Mouse (Mus musculus) stomach, embryonic 16.5 days (tissue): ENCODE results near the gene Pde4c. TPM values are rescaled to one million over a fixed set of nuclear protein-coding genes. Genes with fewer than 3 reads are reported as not detected.

Experiments
- ATAC-seq: fragments of 200-750 bp; cut with Nextera tagmentation; 2 replicates; pipeline ENCODE4 v1.8.0; 2017; ENCODE audit warnings: moderate number of reproducible peaks, moderate TSS enrichment; ENCODE audit not compliant: insufficient read depth, low FRiP score
- H3K27ac ChIP-seq: fragments of 300-500 bp; sonication (generic); 2 replicates; pipeline ENCODE4 v1.5.1; 2014; ENCODE audit warnings: low read length
- H3K27me3 ChIP-seq: fragments of 300-500 bp; sonication (generic); 2 replicates; pipeline ENCODE4 v1.6.1; 2014; ENCODE audit warnings: low read length, control low read depth, mixed read lengths; ENCODE audit not compliant: control insufficient read depth, insufficient read depth
- H3K36me3 ChIP-seq: fragments of 300-500 bp; sonication (generic); 2 replicates; pipeline ENCODE4 v1.6.1; 2014; ENCODE audit warnings: low read length; ENCODE audit not compliant: control insufficient read depth, insufficient read depth
- H3K4me1 ChIP-seq: fragments of 300-500 bp; sonication (generic); 2 replicates; pipeline ENCODE4 v1.6.1; 2014; ENCODE audit warnings: low read length, control low read depth, mixed read lengths; ENCODE audit not compliant: control insufficient read depth, insufficient read depth
- H3K4me2 ChIP-seq: fragments of 300-500 bp; sonication (generic); 2 replicates; pipeline ENCODE4 v1.6.1; 2014; ENCODE audit warnings: low read depth, low read length, mixed read lengths
- H3K4me3 ChIP-seq: fragments of 300-500 bp; sonication (generic); replicated peaks from 2 replicates; pipeline ENCODE4 v1.5.1; 2014; ENCODE audit warnings: mild to moderate bottlenecking, low read length
- H3K9ac ChIP-seq: fragments of 300-500 bp; sonication (generic); 2 replicates; pipeline ENCODE4 v1.6.1; 2014; ENCODE audit warnings: low read length
- H3K9me3 ChIP-seq: fragments of 300-500 bp; sonication (generic); replicated peaks from 2 replicates; pipeline ENCODE4 v1.6.1; 2016; ENCODE audit warnings: low read length, control low read depth; ENCODE audit not compliant: control insufficient read depth
- WGBS: fragments of 180-500 bp; shearing (Covaris S2); extraction: QIAGEN DNeasy Blood & Tissue Kit; methylation state at CpG from one replicate; pipeline ENCODE4 v1.1.7; 2014; 5-methylcytosine and 5-hydroxymethylcytosine counted together
- polyA plus RNA-seq: library from polyadenylated mRNA; unstranded; fragments of >200 nt; fragmentation: Nextera tagmentation; extraction: Ambion mirVana; gene quantifications from 2 replicates; pipeline ENCODE4 v1.2.1, GENCODE M21; 2015

Pde4c gene
- polyA plus RNA-seq, 1 experiment from 2014 or later: 0.23 TPM

DNA sequence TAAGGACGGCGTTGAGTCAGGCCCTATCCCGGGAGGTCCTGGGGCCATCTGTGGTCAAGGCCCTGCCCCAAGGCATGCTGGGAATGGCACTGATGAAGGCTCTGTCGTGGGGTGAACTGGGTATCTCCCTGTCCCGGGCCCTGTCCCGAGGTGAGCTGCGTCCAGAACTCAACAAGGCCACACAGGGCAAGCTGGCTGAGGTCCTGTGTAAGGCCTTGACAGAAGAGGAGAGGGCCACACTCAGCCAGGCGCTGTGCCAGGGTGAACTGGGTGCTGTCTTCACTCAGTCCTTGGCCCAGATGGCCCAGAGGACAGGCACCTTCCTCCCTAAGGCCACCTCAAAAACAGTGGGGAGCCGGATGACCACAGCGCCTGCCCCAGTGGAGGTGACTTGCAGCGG is 12.5 kb upstream of the Pde4c start:
- Histone ChIP-seq H3K36me3 (no peaks in the 10 kb centered on the region), H3K4me3 (no peak overlapping the region), H3K9me3 (no peaks in the 10 kb centered on the region), H3K9ac (no peak overlapping the region), H3K27ac (no peak overlapping the region), H3K27me3 (no peaks in the 10 kb centered on the region), H3K4me2 (no peak overlapping the region), H3K4me1 (no peaks in the 10 kb centered on the region)
- no peak for ATAC-seq
- WGBS: 81% methylated on average over 11 of the region's 11 CpGs

GRCm38 (mm10) chr8:70713991-70714390 is 9.5 kb upstream of the Pde4c start:
- Histone ChIP-seq H3K4me3 (no peak overlapping the region), H3K27me3 (no peaks in the 10 kb centered on the region), H3K9me3 (no peaks in the 10 kb centered on the region), H3K4me1 (peaks cover 3% of the 10 kb centered on the region; the same call in 1 of the 2 replicates), H3K4me2 (no peak overlapping the region), H3K9ac (no peak overlapping the region), H3K36me3 (no peaks in the 10 kb centered on the region), H3K27ac (no peak overlapping the region)
- 84% methylated on average over 7 of the region's 7 CpGs for WGBS
- no peak for ATAC-seq

DNA sequence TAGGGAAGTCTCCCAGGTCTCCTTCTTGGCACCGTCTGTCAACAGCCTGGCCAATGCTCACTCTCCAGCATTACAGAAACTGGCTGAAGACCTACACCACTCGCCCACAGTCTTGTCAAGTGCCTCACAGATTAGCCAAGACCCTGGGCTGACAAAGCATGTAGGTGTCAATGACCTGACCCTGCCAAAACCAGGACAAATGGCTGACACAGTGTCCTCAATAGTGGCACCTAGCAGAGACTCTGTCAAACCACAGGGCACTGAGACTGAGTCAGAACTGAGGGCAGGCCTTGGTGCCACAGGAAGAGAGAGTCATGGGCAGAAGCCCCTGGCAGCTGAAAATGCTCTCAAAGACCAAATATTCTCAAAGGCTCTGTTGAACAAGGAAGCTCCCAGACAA is 8.4 kb upstream of the Pde4c start:
- H3K27me3 ChIP-seq: no peaks in the 10 kb centered on the region
- H3K9me3 ChIP-seq: no peaks in the 10 kb centered on the region
- H3K27ac ChIP-seq: no peak overlapping the region
- no peak for ATAC-seq
- H3K4me1 ChIP-seq: peaks cover 3% of the 10 kb centered on the region; the same call in 1 of the 2 replicates
- no peak overlapping the region for H3K9ac ChIP-seq
- 53% methylated on average over 2 of the region's 2 CpGs for WGBS
- H3K36me3 ChIP-seq: no peaks in the 10 kb centered on the region
- no peak overlapping the region for H3K4me2 ChIP-seq
- H3K4me3 ChIP-seq: no peak overlapping the region

DNA sequence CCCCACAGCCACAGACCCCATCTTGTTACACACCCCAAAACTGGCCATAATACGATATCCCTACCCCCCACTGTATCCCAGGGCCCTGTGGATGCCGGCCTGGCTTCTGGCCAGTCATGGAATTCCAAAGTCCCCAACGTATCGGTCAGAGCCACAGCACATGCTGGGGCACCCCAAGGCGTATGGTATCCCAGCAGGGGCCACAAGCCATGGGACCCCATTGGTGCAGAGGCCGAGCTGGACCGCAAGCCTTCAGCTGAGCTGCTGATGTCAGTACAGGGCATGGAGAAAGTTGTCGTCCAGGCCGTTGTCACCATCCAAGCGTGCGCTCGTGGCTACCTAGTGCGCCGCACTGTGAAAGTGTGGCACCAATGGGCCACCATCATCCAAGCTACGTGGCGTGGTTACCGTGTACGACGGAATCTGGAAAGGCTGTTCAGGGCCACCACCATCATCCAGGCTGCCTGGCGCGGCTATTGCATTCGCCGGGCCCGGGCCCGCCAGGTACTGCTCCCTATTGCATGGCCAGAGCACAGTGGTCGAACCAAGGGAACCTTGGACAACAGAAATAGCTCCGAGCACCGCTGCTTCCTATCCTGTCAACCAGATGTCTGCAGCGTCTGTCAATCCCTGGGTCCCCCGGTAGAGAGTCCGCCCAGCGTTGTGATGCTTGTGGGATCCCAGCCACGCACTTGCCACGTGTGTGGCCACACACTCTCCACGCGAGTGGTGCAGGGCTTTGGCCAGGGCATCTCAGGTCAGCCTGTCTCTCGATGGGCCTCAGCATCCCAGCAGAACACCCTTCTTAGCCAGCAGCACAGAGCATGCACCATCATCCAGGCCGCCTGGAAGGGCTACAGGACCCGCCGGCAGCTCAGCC is 6.8 kb upstream of the Pde4c start:
- 83% methylated on average over 40 of the region's 40 CpGs for WGBS
- no peak overlapping the region for H3K27ac ChIP-seq
- H3K4me3 ChIP-seq: no peak overlapping the region
- H3K4me2 ChIP-seq: no peak overlapping the region
- no peak for ATAC-seq
- H3K4me1 ChIP-seq: peaks cover 3% of the 10 kb centered on the region; the same call in 1 of the 2 replicates
- no peaks in the 10 kb centered on the region for H3K36me3 ChIP-seq
- H3K9ac ChIP-seq: no peak overlapping the region
- no peaks in the 10 kb centered on the region for H3K27me3 ChIP-seq
- no peaks in the 10 kb centered on the region for H3K9me3 ChIP-seq

GRCm38 (mm10) chr8:70718297-70718696 is 5.2 kb upstream of the Pde4c start, which contains the start of gene Gm3336:
Gm3336 (plus strand) TSS chr8:70718543.
- H3K4me2 ChIP-seq: no peak within 1 kb of the TSS
- WGBS: 4% methylated on average over 19 of the region's 19 CpGs
- ATAC-seq: no peak
- H3K36me3 ChIP-seq: no peaks in the 10 kb centered on the region
- H3K27me3 ChIP-seq: no peaks in the 10 kb centered on the region
- no peak within 1 kb of the TSS for H3K4me3 ChIP-seq
- H3K4me1 ChIP-seq: peaks cover 3% of the 10 kb centered on the region; the same call in 1 of the 2 replicates
- peak within 1 kb of the TSS; percentile 31; the same call in 1 of the 2 replicates for H3K9ac ChIP-seq
- no peak within 1 kb of the TSS for H3K27ac ChIP-seq
- H3K9me3 ChIP-seq: no peaks in the 10 kb centered on the region

DNA sequence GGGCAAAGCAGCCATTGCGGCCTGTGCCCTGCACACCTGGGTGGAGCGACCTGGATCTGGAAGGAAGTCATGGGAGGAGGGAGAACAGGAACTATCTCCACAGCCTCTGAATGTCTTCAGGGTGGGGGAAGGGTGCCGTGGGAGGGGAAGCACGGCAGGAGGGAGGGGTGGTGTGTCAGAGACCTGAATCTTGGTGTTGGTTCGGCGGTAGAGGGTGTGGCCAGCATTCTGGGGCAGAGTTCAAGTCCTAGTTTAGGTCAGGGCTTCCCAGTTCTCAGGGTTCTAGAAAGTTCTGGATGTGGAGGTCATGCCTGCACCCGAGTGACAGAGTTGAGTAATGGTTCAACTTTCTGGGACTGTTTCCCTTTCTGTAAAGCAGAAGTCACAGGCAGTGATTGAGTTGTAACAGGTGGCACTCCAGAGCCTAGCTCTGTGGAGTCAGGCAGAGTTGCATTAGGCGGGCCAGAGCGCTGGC is 3.7 kb upstream of the Pde4c start:
- H3K27ac ChIP-seq: peak overlapping the region; percentile 49; the same call in 1 of the 2 replicates
- no peaks in the 10 kb centered on the region for H3K36me3 ChIP-seq
- H3K27me3 ChIP-seq: no peaks in the 10 kb centered on the region
- ATAC-seq: peak; percentile 25
- H3K4me2 ChIP-seq: no peak overlapping the region
- 41% methylated on average over 9 of the region's 9 CpGs for WGBS
- H3K4me1 ChIP-seq: peaks cover 3% of the 10 kb centered on the region; the same call in 1 of the 2 replicates
- no peak overlapping the region for H3K9ac ChIP-seq
- H3K9me3 ChIP-seq: no peaks in the 10 kb centered on the region
- no peak overlapping the region for H3K4me3 ChIP-seq

DNA sequence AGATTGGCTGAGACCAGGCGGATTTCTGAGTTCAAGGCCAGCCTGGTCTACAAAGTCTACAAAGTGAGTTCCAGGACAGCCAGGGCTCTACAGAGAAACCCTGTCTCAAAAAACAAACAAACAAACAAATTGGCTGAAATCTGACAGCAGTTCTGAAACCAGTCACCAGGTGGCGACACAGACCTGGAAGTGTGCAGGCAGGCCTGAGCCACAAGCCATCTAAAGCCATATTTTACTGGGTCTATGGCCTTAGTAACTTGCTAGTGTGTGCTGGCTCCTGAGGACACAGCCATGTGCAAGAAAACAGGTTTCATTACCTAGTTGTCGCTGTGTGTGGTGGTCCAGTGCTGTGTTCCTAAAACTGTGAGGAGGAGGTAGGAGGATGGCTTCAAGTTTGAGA is 2.8 kb upstream of the Pde4c start:
- Histone ChIP-seq H3K4me1 (peaks cover 3% of the 10 kb centered on the region; the same call in 1 of the 2 replicates), H3K4me3 (no peak overlapping the region), H3K27ac (no peak overlapping the region), H3K9me3 (no peaks in the 10 kb centered on the region), H3K4me2 (no peak overlapping the region), H3K9ac (no peak overlapping the region), H3K27me3 (no peaks in the 10 kb centered on the region), H3K36me3 (no peaks in the 10 kb centered on the region)
- 5% methylated on average over 3 of the region's 3 CpGs for WGBS
- ATAC-seq: 0 out of 2 replicates have a peak, but pooled peaks have one; percentile 45

GRCm38 (mm10) chr8:70721601-70722000 is 1.9 kb upstream of the Pde4c start:
- no peak overlapping the region for H3K4me2 ChIP-seq
- peaks cover 3% of the 10 kb centered on the region; the same call in 1 of the 2 replicates for H3K4me1 ChIP-seq
- no peak overlapping the region for H3K4me3 ChIP-seq
- ATAC-seq: no peak
- no peaks in the 10 kb centered on the region for H3K9me3 ChIP-seq
- 87% methylated on average over 8 of the region's 8 CpGs for WGBS
- H3K27me3 ChIP-seq: no peaks in the 10 kb centered on the region
- H3K9ac ChIP-seq: no peak overlapping the region
- H3K27ac ChIP-seq: no peak overlapping the region
- H3K36me3 ChIP-seq: no peaks in the 10 kb centered on the region

DNA sequence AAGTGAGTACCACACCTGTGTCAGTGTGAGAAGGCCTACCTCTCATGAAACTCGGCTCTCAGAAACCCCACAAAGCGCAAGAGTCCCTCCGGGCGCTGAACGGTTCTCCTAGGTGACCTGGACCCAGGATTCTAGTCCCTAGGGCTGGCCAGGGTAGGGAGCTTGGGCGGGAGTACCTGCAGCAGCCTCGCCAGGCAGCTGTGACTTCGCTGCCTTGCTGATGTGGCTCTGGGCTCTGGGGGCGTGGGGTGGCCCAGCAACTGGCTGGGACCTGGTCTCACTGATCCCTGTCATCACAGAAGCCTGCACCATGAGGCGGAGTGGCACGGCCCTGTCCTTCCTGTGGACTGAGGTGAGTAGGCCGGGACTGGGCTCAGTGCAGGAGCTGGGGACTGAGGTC is 696 bp downstream of the Pde4c start:
- H3K36me3 ChIP-seq: no peaks in the 10 kb centered on the region
- 72% methylated on average over 12 of the region's 12 CpGs for WGBS
- no peak for ATAC-seq
- peaks cover 9% of the 10 kb centered on the region; the same call in 1 of the 2 replicates for H3K27me3 ChIP-seq
- H3K4me2 ChIP-seq: no peak overlapping the region
- H3K4me1 ChIP-seq: no peaks in the 10 kb centered on the region
- H3K27ac ChIP-seq: no peak overlapping the region
- H3K4me3 ChIP-seq: no peak overlapping the region
- no peak overlapping the region for H3K9ac ChIP-seq
- no peaks in the 10 kb centered on the region for H3K9me3 ChIP-seq
